Mouse (Mus musculus): ENCODE data around the gene Dnaja2.

The Dnaja2 gene

DNA sequence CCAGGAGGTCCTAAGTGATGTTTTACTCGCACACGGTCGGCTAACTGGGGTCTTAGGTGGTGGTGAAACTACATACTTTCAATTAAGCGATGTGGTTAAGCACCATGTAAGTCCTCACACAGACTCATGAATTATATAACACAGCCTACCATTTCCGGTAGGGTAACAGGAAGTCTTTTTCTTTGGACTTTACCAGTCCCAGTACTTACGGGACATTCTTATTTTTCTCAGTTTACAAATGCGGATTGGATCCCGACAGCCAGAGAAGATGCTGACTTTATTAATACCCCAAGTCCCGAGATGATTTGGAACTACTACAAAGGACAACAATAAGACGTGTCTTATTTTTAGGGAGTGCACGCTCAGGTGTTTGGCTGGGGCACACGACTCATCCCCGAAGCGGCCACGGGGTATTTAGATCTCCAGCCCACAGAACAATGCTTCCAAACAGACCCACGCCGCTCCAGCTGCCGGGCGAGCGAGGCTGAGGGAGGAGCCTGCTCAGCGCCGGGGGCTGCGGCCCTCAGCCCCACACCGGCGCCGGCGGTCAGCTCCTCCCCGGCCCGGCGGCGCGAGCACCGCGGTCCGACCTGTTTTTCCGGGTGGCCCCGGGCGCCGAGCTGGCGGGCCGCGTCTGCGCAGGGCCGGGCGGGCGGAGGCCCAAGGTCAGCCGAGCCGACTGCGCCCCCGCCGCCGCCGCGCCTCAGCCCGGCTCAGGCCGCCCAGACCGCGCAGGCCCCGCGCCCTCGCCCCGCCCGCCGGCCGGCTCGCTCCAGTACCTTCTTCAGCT, 558 bp downstream of the Dnaja2 start:
- peak; percentile 78 for DNase-seq (ENCODE audit: low read depth)

DNA sequence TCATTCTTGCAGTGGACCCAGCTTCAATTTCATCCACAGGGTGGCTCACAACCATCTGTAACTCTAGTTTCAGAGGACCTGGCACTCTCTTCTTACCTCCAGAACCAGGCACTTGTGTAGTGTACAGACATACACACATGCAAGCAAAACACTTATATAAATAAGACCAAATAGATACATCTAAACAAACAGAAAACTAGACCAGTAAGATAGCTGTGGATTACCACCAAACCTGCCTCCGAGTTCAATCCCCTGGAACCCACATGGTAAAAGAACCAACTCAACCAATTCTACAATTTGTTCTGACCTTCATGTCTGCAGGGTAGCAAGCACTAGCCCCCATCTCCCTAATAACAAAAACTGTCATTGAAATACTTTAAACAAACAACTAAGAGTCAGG, 3.2 kb downstream of the Dnaja2 start:
- DNase-seq (ENCODE audit: low read depth), result no peak

DNA sequence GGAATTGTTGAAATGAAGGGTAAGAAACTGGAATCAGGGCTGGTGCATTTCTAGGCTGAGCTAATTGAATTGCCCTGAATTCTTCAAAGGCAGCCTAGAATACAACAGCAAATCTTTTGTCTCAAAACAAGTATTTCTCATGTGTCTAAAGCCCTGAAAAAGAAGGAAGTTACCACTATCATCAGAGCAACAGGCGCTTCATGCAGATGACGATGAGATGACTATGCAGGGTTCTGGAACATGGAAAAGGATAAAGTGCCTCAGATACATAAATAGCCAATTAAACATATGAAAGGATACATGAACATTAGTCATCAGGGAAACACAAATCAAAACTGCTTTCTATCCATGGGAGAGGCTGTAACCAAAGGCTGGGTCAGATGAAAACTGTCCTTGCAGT, 18.8 kb downstream of the Dnaja2 start:
- DNase-seq (ENCODE audit: low read depth), result no peak

DNA sequence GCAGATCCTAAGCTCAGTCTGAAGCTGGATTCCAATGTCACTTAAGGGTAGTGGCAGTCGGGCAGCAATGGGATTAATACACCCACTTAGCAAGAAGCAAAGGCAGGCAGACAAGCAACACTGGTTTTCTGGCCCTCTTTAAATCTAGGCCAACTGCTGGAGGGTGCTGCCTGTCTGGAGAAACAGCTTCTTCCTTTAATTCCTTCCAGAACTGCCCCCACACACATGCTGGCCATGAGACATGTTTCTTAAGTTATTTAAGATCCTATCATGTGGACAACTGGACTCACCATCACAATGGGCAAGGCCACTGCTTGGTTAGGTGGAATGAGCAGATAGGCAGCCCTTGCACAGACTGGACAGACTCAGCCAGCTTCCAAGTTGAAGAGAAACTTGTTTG, 21.0 kb downstream of the Dnaja2 start:
- DNase-seq (ENCODE audit: low read depth), result no peak

DNA sequence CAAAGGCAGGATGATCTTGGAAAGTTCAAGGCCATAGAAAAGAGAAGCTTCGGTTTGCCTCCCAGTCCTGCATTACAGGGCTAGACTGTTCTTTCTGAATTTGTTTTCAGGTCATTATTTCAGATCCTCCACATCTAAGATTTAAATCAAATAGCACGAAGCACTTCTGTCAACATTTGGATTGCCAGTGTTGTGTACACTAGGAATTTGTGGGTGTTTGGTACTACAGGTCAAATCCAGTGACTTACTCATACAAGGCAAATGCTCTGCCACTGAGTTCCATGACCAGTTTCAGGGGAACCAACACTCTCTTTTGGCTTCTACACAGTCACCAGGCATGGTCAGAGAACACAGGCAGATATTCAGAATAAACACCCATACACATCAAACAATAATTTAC, 21.7 kb downstream of the Dnaja2 start:
- no peak for DNase-seq (ENCODE audit: low read depth)

DNA sequence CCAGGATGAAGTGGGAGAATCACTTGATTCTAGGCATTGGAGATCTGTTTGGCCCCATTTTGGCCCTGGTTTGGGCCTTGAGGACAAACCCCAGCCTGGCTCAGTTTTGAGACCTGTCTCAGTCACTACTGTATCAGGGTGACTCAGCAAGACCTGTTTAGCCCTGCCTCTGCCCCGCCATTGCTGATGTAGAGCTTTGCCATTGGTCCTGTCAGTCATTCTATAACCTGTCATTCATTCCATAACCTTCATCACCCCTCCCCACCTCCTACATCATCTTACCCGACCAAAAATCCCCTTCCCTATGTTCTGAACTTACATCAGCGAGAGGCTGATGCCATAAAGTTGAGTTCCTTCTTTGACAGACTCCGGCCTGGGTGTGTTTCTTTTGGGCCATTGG, 22.3 kb downstream of the Dnaja2 start:
- no peak for DNase-seq (ENCODE audit: low read depth)

DNA sequence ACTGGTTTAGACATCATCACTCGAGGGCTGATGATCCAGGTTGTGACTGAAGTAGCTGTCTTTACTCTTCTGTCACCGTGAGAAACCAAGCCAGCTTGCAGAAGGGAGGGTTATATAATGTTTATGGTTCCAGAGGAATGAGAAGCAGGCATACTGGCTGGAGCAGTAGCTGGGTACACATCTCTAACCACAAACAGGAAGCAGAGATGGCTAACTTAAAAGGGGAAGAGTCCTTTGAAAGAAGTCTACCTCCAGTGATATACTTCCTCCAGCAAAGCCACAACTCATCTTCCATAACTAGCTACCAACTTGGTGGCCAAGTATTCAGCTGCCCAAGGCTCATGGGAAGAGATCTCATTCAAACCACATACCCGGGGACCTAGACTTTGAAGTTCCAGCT, 23.7 kb downstream of the Dnaja2 start:
- DNase-seq (ENCODE audit: low read depth), result no peak

DNA sequence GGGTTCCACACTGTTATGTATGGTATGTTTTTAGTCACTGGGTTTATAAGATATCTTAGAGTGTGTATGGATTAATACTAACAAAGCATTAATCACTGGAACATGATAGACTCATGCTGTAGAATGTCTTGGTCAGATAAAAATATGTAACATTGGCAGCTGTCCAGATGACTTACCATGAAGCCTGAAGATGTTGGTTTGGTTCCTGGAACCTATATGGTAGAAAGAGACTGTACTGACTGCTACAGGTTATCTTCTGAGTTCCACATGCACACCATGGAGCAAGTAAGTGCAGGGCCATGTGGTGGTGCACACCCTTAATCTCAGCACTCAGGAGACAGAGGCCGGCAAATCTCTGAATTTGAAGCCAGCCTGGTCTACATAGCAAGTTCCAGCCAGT, 24.4 kb downstream of the Dnaja2 start:
- no peak for DNase-seq (ENCODE audit: low read depth)

DNA sequence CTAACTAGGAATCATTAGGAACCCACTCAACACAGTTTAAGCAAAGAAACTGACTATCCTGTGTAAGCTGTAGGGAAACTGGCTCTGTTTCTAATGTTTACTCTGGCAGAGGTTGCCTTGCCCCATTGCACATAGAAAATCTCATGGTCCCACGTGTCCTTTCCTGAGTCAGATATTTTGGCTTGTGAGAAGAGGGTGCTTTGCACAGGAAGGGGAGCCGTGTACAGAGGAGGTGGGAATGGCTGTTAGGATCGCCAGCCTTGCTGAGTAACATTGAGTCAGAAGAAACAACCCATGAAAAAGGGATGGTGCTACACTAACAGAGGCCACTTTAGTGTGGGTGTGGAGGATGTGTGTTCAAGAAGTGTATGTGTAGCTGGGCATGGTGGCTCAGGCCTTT, 26.2 kb downstream of the Dnaja2 start:
- DNase-seq (ENCODE audit: low read depth), result no peak

DNA sequence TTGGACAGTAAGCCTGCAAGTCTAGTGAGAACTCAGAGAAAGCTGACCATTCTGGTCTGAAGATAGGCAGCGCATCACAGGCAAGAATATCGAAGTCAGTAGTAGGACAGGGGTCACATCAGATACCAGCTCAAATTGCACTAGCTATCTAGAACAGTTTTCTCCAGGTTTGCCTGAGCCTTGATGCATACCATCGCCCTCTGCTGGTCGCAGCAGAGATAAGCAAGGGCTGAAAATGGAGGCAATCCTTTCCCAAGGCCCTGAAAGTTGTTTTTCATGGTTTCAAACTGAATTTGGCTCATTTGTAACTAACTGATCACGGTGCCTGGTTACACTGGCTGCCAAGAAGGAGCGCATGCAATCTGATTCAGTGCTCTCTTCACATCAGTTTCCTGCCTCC, 29.0 kb downstream of the Dnaja2 start:
- DNase-seq (ENCODE audit: low read depth), result peak; percentile 76

DNA sequence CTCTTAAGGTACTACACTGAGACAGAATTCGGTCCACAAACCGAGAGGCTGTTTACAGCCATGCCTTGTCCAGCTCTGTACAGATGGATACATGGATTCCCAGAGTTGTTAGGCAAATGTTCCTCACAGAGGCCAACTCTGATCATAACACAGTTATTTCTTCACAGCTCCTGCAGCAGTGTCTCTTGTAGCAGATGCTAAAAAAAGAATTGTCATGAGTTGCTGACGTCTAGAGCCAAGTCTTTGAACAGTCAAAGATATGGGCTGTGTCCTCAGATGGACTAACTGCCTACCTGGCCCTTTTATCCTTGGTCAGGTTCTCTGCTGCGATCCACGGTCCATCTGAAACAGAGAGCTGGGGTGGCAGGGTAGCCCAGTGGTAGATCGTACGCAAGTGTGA, 31.1 kb downstream of the Dnaja2 start:
- DNase-seq (ENCODE audit: low read depth), result no peak

DNA sequence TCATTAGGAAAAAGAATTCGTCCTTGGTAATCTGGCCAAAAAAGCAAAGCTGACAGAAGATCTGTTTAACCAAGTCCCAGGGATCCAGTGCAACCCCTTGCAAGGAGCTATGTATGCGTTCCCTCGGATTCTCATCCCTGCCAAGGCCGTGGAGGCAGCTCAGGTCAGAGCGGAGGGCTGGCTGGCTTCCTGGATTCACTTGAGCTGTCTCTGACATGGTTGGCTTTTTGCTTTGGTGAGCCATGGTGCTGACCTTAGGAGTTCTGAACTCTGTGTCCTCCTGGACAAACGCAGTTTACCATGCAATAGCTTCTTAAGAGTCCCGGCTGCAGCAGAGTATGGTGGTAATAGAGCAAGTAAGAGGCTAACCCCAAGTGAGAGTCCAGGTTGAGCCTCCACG, 33.8 kb downstream of the Dnaja2 start:
- DNase-seq (ENCODE audit: low read depth), result no peak

DNA sequence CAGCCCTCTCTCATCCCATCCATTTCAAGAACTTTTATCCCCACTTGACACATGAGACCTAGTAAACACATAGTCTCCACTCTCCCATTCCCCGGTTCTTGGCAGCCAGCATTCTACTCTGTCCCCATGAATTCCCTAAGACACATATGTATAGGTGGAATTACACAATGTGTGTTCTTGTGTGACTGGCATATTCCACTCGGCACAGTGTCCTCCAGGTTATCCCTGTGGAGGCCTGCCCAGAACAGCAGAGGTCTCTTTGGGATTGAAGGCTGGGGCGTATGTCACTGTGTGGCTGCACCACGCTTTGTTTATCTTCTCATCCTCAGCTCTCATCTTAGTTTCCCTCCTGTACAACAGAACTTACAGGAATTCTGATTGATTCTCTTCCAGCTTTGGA, 34.6 kb downstream of the Dnaja2 start:
- DNase-seq (ENCODE audit: low read depth), result no peak

DNA sequence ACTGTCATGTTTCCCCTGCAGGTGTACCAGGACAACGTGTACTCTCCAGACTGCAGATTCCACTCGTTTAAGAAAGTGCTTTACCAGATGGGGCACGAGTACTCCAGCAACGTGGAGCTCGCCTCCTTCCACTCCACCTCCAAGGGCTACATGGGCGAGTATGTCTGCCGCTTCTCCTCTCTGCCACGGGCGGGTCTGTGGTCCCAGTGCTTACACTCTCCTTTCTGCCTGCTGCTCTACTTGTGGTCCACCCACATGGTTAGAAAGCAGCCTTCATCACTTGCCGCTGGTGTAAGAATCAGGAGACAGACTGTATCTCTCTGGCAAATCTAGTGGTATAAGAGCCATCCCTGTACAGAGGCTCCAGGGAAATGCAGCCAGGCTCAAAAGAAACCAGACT, 37.2 kb downstream of the Dnaja2 start:
- DNase-seq (ENCODE audit: low read depth), result no peak

DNA sequence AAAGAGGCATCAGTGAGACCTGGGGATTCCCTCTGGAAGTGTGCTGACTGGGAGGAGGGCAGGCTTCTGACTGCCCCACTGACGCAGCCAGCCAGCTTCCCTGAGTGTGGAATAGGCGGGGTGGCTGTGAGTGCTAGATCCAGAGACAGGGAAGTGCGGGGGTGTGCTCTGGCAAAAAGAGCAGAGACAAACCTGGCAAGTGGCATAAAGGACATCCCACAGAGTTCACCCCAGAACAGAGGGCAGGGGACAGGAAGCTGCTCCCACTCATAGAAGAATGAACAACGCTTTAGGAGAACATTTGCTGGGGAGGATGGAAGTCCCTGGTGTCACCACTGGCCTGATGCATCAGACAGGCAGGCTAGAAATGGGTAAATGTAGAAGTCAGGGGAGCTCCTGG, 37.8 kb downstream of the Dnaja2 start:
- DNase-seq (ENCODE audit: low read depth), result no peak

DNA sequence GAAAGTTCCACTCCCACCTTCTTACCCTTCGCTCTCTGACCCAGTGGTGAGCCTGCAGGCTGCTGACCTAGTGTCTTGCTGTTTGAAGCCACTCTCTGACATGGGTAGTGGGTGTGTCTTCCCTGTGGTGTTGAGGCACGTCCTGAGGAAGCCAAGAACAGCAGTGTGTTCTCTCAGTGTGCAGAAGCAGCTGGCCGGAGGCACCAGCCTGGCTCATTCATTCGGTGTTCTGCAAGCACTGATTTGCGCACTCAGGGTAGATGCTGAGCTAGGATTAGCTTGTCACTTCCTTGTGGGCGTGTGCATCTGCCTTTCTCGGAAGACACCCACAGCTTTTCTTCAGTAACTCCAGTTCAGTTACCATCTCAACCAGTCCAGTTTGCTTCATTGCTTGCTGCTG, 39.8 kb downstream of the Dnaja2 start:
- DNase-seq (ENCODE audit: low read depth), result no peak

DNA sequence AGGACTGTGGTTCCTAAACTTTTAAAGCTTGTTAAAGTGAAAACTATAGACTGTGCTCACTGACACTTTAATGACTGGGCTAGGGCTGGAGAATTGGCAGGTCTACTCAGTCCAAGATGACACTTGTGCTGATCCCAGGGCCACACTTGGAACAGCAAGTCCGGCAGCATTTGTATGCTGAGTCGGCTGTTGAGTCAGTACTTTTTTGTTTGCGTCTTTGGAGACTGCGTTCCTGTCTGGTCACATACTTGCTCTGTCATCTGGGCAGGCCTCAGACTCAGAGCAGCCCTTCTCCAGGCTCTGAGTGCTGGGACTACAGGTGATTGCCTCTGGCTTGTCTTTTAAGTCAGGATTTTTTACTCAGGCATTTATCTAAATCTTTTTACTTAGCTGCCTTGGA, 41.9 kb downstream of the Dnaja2 start:
- no peak for DNase-seq (ENCODE audit: low read depth)

DNA sequence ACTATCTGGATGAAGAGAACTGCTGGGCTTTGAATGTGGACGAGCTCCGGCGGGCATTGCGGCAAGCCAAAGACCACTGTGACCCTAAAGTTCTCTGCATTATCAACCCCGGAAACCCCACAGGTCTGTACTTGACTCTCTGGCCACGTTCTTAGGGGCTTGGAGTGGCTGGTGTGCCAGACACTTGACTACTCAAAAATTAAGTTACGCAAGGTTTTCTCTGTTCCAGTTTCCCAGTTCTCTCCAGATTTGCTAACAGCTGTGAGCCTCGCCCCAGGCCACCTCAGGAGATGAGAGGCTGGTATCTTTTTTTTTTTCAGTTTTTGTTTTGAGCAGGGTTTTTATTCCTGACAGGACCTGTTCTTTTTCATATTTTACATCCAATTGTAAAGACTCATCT, 42.9 kb downstream of the Dnaja2 start:
- no peak for DNase-seq (ENCODE audit: low read depth)

DNA sequence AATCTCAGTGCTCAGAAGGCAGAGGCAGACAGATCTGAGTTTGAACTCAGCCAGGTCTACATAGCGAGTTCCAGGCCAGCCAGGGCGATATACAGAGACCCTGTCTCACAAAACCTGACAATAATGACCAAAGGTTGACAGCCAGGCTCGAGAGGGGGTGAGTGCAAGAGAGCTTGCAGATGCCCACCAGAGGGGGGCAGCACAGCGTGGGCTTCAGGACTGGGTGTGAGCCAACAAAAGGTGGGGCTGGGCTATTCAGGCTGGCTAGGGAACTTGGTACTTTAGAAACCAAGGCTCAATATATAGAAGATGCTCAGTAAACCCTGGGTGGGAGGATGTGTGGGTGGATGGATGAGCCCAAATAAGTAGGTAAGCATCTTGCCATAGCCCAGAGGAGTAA, 46.5 kb downstream of the Dnaja2 start:
- no peak for DNase-seq (ENCODE audit: low read depth)

DNA sequence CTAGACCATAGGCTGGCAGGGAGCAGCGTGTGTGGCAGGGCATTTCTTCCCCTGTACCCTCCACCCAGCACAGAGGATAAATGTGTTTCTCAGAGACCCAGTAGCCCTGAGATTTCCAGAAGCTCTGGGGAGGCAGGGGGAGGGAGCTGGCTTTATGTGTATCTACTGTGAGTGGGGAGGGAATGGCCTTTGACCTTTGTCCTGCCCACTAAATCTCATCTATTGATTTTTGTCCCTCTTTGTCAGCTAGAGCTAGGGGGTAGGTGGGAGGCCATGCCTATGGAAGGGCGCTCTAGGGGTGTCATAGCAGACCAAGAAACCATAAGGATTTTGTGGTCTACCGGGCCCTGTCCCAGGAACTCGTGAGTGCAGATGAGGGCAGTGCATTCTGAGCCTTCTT, 48.5 kb downstream of the Dnaja2 start:
- DNase-seq (ENCODE audit: low read depth), result no peak

DNA sequence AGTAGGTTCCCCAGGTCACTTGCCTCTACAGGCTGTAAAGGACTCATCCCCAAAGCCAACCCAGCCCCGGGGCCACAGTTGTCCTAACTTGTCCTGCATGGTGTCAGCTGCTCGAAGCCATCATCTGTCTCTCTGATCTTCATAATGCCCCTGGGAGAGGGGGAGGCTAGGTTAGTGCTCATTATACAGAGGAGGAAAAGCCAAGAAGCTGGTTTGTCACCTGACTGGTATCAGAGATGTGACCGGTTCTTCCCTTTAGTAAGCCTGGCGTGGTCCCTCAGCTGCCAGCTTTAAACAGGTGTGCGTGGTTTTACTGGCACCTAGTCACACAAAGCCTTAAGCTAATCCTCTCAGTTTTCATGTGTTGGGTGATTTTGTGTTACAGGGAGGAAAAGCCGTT, 50.4 kb downstream of the Dnaja2 start:
- DNase-seq (ENCODE audit: low read depth), result no peak

DNA sequence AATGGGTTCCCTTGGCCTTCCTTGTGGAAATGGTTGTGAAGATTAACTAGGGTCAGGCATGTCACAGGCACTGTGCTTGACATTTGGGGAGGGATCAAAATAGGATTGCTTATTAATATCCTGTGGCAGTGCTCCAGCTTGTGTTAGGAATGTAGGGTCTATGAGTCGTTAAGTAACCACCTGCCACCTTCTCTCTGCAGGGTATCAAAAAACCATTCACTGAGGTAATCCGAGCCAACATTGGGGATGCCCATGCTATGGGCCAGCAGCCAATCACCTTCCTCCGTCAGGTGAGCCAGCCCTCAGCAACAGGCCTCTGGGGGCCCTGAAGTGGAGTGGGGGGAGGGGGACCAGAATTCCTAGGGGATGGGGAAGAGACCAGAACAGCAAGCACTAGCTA, 52.1 kb downstream of the Dnaja2 start:
- DNase-seq (ENCODE audit: low read depth), result no peak

DNA sequence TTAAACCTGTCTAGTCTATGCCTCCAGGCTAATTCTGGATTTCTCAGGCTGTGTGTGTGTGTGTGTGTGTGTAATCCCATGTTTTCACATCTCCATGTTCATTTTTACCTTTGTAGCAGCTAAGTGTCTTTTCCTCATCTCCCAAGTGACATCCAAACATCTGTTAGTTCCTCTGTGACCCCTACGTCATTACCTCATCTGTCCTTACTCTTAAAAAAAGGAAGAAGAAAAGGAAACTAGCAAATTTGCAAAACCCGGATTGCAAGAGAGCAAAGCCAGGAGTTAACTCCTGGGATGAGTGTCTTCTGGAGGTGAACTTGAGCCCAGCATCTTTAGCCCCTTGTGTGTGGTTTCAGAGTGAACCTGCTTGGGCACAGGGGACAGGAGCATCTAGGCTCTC, 52.8 kb downstream of the Dnaja2 start:
- DNase-seq (ENCODE audit: low read depth), result no peak

DNA sequence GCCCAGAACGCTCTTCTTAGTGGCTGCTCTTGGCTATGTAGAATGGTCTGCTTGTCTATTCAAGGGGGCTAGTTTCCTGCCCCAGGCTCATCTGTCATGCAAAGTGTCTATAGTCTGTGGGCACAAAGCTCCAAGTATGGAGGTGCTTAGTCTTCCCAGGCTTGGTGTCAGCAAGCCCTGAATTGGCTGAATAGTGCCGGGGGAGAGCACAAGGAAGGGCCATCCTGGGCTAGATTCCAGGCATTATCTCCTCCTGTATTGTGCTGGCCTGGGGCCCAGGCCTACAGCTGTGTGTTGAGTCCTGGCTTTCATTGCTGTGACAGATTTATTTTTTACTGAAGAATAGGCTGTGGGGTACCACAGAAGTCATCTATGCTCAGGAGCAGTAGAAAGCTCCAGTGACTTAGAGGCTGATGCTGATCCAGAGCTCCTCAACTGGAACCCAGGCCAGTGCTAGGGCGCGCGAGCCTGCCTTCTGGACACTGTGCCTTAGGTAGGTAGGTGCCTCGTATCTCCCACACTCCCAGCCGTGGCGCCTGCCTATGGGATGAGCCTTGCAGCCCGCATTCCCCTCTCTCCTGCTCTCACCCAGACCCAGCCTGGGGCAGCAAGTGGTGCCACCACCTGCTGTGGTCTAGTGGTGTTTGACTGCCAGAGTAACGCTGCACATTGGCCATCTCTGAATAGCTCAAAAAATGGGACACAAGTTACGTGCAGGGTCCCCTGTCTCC, 54.0 kb downstream of the Dnaja2 start:
- no peak for DNase-seq (ENCODE audit: low read depth)
